Comparison of ENCODE assay signal across 16 mouse cellular contexts in the genomic region with DNA sequence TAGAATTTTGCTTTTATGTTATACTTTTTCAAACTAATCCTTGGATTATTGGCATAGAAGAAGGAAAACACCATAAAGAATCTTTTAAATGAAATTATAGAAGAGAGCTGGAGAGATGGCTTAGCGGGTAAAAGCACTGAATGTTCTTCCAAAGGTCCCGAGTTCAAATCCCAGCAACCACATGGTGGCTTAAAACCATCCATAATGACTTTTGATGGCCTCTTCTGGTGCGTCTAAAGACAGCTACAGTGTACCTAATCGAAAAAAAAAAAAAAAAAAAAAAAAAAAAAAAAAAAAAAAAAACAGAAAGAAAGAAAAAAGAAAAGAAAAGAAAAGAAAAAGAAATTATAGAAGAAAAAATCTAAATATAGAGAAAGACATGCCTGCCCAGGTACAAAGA.
"Had no signal": no experiment of that assay in that cellular context is flagged by ENCODE, and none has a peak within 500 bp of the region (broad histone marks: within the 10 kb centered on the region; RNA-seq: fewer than 3 reads in every experiment).

No protein-coding gene starts in this region.

- H3K4me1 ChIP-seq: neural tube, embryonic 13.5 days; neural tube, embryonic 15.5 days; stomach, embryonic 15.5 days had no signal

- H3K9ac ChIP-seq: neural tube, embryonic 13.5 days; neural tube, embryonic 15.5 days; stomach, embryonic 15.5 days had no signal

- H3K27ac ChIP-seq: neural tube, embryonic 13.5 days; neural tube, embryonic 15.5 days; stomach, embryonic 15.5 days; stomach, postnatal 0 days had no signal

- DNase-seq: retina, postnatal 1 day; right cerebral cortex, adult 18-20 months; right cerebral cortex, postnatal 14 days; right cerebral cortex, postnatal 25 days; right cerebral cortex, postnatal 4 days; spleen, adult 18-20 months; thymus, adult 18-20 months; thymus, adult 2 months; thymus, postnatal 14 days; thymus, postnatal 25 days; thymus, postnatal 36 days; thymus, postnatal 4 days had no signal

- H3K27me3 ChIP-seq: neural tube, embryonic 13.5 days; neural tube, embryonic 15.5 days; stomach, embryonic 15.5 days had no signal

- H3K4me2 ChIP-seq: neural tube, embryonic 13.5 days; neural tube, embryonic 15.5 days; stomach, embryonic 15.5 days had no signal

- H3K36me3 ChIP-seq: neural tube, embryonic 13.5 days; neural tube, embryonic 15.5 days; stomach, embryonic 15.5 days had no signal

- H3K9me3 ChIP-seq: stomach, embryonic 15.5 days had no signal

- H3K4me3 ChIP-seq: neural tube, embryonic 13.5 days; neural tube, embryonic 15.5 days; stomach, embryonic 15.5 days had no signal
